ENCODE assay signal across 16 mouse cellular contexts in the genomic region with DNA sequence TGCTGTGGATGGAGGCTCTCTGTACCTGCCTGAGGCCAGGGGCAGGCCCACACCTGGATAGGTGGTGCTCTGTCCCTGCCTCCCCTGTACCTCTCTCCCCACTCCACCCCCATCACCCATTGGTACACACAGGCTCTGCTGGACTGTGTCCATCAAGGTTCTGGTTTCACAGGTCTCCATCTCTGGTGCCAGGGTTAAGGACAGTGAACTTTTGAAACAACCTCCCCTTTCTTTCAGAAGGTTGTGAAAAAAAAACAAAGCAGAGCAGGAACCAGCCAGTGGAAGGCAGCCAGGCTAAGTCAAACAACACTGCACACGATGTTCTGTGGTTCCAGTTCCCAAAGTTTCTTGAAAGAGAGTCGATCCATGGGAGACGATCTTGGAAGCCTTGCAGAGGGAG.
"Had no signal": no experiment of that assay in that cellular context is flagged by ENCODE, and none has a peak within 500 bp of the region (broad histone marks: within the 10 kb centered on the region; RNA-seq: fewer than 3 reads in every experiment).

No protein-coding gene starts in this region.

- H3K4me2 ChIP-seq: hindbrain, embryonic 15.5 days; limb, embryonic 15.5 days; lung, embryonic 14.5 days; neural tube, embryonic 15.5 days had no signal

- H3K4me3 ChIP-seq: hindbrain, embryonic 15.5 days; limb, embryonic 15.5 days; midbrain, embryonic 10.5 days; myocyte; neural tube, embryonic 15.5 days had no signal

- H3K9me3 ChIP-seq: hindbrain, embryonic 15.5 days; limb, embryonic 15.5 days; midbrain, embryonic 10.5 days; neural tube, embryonic 15.5 days had no signal

- H3K4me1 ChIP-seq: hindbrain, embryonic 15.5 days; limb, embryonic 15.5 days; midbrain, embryonic 10.5 days; neural tube, embryonic 15.5 days had no signal

- H3K27ac ChIP-seq: hindbrain, embryonic 15.5 days; limb, embryonic 15.5 days; midbrain, embryonic 10.5 days; neural tube, embryonic 15.5 days; stomach, postnatal 0 days had no signal

- H3K9ac ChIP-seq: hindbrain, embryonic 15.5 days; limb, embryonic 15.5 days; lung, embryonic 14.5 days; neural tube, embryonic 15.5 days had no signal

- H3K27me3 ChIP-seq: hindbrain, embryonic 15.5 days; limb, embryonic 15.5 days; neural tube, embryonic 15.5 days had no signal

- H3K36me3 ChIP-seq: hindbrain, embryonic 15.5 days; limb, embryonic 15.5 days; midbrain, embryonic 10.5 days; neural tube, embryonic 15.5 days had no signal

- ATAC-seq: intestine, embryonic 16.5 days had no signal

- DNase-seq: kidney, postnatal 14 days; layer of hippocampus, adult 9-11 months; layer of hippocampus, postnatal 36 days; lung, embryonic 14.5 days; lung, postnatal 4 days; midbrain, embryonic 14.5 days; right cerebral cortex, adult 18-20 months; right cerebral cortex, postnatal 25 days; thymus, postnatal 4 days had no signal
